Mouse (Mus musculus) urinary bladder, postnatal 10 days (tissue): ENCODE data around the gene Ppp1r16b.

Experiments
- DNase-seq: peaks from one replicate; pipeline ENCODE4 v3.0.0; 2022; ENCODE audit warnings: low spot score

Ppp1r16b gene

DNA sequence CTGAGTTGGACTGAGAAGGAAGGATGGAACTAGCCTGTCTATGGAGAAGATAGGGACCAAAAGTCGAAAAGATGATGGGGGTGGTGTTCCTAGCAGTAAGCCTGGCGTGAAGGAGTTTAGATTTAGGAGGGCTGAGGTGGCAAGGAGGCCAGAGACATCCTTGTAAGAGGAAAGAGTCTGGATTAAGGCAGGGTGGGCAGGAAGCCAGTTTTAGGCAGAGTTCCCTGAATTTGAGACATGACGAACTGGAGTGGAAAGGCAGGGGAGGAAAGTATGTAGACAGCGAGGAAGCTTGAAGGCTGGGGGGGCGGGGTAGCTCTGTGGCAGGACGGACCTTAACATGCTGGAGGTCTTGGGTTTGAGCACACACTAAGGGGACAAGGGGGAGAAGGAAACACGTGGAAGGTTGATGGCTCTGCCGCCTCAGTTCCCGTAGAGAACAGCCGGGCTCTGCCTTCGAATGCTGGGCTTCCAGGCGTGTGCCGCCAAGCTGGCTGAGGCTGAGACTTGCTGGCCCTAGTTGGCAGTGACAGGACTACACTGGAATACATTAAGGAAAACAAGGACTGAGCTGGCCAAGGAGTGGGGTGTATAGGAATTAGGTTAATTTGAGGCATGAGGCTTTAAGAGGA lies 105.0 kb downstream of the Ppp1r16b start:
- no peak for DNase-seq

DNA sequence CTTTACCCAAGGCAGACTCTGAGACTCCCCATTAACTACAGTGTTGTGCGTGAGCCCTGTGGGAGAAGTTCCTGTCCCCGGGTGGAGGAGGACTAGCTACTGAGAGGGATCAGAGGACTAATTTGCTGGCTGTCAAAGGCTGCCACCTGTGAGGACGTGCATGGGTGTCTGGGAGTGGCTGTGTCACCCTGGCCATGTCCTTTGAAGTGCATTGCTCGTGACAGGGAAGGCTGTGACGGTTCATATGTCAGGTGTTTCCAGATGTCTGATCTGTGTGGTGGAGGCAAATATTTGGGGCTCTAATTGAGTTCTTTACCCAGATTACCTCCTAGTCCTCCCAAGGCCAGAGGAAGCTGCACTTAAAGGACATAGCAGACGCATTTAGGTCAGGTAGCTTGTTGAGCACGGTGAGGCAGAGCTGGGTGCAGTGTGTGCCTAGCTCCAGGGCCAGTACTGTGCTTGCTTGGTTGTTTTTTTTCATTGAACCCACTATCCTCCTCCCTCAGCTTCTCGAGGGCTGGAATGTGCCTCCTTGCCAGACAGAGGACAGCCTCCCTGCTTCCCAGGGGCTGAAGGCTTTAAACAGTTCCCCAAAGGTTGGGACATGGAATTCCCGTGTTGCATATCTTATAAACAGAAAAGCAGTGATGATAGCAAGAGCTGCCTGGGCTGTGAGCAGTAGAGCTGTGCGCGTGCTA lies 106.0 kb downstream of the Ppp1r16b start:
- no peak for DNase-seq

DNA sequence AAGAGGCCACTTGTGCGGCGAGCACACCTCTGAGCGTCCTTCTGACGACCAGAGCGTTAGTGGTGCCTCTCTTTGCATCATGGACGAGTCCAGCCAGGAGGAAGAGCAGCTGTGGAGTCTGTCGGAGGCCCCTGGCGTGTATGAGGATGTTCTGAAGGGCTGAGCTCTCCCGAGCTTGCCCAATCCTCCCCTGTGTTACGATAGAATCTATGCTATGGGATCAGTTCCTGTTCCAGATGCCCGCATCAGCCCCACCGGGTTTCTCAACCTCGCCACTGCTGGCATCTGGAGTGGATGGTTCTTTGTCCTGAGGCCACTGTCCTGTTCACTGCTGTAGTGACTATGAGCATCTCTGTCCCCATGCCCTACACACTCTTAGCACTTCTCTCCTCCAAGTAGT lies 107.6 kb downstream of the Ppp1r16b start:
- no peak for DNase-seq

DNA sequence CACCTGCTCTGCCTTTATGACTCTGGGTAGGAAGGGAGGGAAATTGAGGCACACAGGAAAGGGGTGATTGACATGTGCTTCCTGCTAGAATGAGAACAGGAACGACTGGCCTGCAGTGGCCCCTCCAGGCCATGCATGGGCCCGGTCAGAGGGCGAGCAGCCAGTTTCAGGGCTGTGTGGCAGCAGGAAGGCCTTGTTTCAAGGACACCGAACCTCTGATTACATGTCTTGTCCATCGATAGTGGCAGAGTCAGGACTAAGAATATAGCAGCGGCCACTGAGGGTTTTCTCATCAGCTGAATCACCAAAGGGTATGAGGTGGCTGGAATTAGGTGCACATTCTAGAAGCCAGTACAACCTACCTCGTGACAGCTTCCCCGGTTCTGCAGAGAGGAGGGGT lies 109.7 kb downstream of the Ppp1r16b start:
- no peak for DNase-seq

DNA sequence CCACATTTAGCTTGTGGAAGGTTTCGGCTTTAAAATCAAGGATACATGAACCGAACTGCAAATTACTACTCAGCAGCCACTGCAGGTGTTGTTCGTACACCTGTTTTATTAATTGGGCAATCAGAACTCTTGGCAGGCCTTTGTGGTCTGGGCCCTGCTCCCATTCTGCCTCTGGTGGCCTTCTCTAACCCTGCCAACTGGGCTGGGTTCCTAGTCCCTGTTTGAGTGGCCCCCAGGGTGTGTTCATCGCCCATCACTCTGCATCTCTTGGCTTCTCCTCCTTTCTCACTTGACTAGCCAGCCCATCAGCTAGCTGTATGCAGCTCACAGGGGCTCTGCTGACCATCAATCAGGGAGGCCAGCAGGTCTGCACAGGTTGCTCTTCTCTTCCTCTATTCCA lies 111.5 kb downstream of the Ppp1r16b start:
- no peak for DNase-seq

DNA sequence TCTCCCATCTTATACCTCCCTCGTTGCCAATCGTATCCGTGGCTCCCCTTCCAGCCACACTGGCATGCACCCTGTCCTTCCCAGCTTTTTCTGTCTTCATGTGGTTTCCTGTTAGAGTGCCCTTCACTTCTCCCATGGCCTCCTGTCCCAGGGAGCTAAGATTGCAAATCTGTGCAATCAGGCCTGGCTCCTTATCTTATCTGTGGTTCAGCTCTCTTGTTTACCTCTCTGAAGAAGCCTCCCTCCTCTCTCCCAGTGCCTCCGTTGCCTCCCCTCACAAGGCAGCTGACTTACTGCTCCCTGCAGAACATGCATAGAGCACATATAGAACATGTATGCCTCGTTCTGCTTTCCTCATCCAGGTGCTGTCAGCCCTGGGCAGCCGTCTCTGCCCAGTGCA lies 112.3 kb downstream of the Ppp1r16b start:
- DNase-seq: no peak

DNA sequence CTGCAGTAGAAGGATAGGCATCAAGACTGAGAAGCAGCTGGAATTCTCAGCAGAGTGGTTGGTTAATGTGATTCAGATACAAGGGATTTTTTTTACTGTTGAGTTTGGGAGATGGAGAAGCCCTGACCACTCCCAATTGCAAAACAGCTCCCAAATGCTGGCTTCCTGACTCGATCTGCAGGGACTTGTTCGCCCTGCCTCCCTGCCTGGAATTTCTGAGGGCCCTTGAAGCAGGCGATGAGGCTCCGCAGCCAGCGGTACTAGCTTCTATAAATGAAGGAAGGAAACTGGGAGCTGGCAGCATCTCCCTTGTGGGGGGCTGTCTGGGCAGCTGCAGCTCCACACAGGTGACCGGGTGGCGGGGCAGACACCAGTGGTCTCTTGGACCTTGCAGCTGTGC lies 113.2 kb downstream of the Ppp1r16b start:
- no peak for DNase-seq

DNA sequence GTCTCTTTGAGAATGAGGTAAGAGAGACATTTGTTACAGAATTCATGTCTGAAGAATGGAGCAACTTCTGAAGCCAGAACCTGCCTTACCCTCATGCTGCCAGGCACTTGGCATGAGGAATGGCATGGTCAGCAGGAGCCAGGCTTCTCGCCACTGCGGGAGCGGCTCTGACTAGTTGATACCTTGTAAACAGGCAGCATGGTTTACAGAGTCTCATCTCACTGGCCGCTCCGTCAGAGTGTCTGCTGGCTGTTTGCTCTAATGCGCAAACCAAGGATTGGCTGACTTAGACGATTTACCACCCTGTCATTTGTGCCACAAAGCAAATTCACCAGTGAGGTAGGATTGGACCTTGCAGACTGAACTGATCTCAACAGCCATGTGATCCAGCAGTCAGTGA lies 115.9 kb downstream of the Ppp1r16b start:
- DNase-seq: no peak

DNA sequence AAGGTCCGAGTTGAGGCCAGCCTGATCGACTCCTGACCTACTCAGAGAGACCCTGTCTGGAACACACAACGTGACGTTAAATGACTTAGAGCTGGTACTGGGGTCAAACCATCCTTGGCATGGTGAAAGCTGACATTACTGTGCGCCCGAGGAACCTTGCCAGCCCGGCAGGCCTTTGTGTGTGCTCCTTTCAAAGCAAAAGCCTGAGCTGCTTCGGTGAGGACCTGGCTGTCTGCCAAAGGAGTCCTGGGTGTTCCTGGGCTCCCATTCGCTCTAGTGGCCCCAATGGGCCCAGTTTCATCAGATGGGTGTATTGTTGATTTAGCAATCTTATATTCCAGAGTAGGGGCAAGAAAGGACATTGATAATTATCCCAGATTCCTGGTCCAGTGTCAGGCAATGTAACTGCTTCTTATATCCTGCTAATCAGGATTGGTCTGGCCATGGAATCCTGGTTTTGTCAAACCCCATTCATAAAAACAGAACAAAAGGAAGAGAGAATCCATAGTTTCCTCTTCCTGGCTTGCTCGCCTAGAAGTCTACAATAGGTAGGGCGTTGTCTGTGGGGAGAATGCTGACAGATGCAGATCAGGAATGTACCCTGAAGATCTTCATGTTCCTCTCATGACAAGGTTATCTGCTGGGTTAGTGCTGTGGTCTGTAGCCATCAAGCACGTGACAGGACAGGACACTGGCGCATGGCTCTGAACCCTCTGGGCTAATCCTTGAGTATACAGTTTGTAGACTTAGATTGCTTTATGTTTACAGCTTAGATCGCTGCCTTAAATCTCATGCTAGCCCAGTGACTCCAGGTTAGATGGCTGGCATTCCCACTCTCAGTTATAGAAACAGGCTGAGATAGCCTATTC lies 122.0 kb downstream of the Ppp1r16b start:
- DNase-seq: no peak

DNA sequence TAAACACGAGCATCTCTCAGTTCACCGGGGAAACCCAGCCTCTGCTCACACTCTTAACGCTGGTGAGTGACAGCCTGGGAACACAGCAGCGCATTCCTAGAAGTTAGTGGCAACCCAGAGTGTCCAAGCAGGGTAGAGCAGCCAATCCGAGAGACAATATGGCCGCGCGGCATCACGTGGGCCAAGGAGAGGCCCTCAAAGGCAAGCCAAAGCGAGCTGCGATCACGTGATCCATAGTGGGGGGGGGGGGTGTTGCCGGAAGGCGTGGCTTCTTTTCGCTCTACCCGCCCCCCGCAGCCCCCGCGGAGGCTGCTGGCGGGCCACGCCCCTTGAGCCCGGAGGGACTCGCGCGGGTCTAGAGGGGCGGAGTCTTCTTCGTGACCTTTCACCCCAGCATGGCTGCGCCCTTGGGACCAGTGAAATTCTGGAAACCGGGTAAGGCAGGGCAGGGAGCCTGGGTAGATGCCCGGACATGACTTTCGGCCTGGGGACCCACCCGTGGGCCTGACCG lies 129.4 kb downstream of the Ppp1r16b start, which contains the start of gene Dhx35:
Gene Dhx35, plus strand, starts transcription at position 314 of the 511 bp plus-strand sequence.
- peak; percentile 65 for DNase-seq

DNA sequence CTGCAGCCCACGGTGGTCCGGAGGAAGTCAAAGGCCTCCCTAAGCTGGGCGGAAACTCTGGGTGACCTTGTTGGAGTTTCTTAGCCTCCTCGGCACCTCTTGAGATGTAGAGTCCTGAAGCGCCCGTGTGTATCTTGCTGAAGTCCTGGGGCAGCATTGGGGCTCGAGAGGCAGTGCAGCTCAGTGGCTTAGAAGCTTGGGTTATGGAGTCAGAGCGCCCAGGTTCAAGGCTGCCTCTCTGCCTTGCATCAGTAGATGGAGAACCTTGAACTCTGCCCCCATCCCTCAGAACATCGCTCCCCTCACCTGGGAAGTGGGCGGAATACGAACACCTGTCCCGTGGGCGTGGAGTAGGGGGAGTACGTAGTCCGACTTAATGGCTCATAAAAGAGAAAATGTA lies 129.8 kb downstream of the Ppp1r16b start:
- no peak for DNase-seq

DNA sequence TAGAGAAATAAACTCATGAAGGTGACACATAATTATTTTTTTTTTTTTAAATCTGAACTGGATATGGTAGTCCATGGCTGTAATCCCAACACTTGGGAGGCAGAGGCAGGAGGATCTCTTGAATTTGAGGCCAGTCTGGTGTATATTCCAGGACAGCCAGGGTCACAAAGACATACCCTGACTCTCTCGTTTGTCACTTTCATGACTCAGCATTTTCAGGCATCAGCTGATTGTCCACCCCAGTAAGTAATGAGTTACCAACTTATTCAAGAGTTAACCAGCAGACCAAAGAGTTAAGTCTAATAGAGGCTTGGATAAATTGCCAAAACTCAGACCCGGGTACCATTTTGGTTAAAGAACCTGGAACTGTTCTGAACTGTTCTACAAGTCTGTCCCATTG lies 130.7 kb downstream of the Ppp1r16b start:
- no peak for DNase-seq

DNA sequence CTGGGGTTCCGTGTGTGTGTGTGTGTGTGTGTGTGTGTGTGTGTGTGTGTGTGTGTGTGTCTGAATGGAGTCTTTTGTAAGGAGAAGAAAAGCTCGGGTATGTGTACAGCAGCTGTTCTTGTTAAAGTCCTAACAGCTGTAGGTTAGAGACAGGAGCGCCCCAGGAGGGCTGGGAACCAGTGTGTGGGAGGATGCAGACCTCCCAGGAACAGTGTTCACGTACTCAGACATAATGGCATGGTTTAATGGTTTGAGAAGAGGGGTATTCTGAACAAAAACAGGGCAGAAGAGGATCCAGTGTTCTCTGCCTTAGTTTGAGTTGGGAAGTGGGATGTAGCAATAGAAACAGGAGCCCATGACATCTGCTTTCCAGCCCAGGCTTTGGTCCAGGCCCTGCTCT lies 134.1 kb downstream of the Ppp1r16b start:
- no peak for DNase-seq

DNA sequence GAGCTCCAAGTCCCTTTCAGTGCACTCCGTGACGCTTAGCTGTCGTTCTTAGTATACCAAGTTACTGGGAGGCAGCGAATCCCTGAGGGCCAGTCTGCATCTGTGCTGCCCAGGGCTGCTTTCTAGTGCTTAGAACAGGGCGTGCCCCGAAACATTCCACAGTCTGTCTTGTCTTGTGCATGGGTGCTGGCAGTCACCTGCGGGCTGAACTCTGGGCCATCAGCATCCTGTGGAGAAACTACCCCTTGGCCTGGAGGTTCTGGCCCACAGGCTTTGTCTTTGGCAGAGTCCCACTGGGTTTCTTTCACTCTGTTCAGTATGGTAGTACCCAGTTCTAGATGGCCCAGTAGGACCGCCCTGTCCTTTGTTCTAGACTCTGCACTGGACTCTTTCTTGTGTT lies 135.6 kb downstream of the Ppp1r16b start:
- DNase-seq: no peak

DNA sequence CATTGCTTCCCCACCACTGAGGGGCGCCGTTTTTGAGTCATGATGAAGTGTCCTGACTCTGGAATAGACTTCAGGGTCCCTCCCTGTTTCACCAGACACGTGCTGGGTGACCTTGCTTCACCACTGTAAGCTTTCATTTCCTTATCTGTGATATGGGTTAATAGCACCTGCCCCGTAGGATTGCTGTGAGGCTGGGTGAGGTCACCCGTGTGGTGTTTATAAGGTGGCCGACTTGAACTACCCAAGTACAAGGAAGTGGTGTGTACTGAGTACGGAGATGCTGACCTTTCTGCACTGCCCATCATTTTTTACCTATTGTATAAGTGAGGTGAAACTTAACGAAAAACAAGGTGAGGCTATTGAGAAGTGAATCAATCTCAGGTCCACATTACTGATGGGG lies 138.4 kb downstream of the Ppp1r16b start:
- DNase-seq: no peak

DNA sequence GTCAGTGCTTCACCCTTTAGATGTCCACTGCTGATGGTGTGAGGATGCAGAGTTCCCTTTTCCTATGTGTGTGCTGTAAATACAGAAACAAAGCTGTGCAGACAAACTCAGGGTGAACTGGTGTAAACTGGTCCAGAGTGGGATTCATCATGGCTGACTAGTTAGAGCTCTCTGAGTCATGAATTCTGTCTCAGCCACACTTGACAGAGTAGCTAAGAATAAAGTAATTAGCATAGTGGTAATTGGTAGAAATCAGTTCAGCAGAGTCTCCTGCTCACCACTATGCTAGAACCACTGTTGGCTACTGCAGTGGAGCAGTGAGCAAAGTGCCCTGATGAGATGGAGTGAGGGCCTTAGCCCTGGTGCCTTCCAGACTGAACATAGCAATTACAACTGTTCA lies 150.5 kb downstream of the Ppp1r16b start:
- no peak for DNase-seq
